9 mouse cellular contexts compared by ENCODE assay signal in genomic region chr2:32235433-32235832, GRCm38 (mm10). TPM values are rescaled to one million over a fixed set of nuclear protein-coding genes. Genes with fewer than 3 reads are reported as not detected.
DNase-seq lines count a peak whose midpoint lies in the region; ATAC-seq and TF ChIP-seq lines count a peak whose summit lies in the region.
"Had no signal": no experiment of that assay in that cellular context is flagged by ENCODE, and none has a peak within 500 bp of the region (broad histone marks: within the 10 kb centered on the region; RNA-seq: fewer than 3 reads in every experiment).

No protein-coding gene starts in this region.

- H3K4me3 ChIP-seq in layer of hippocampus, adult 2 months: peak overlapping the region; percentile 89
- peak overlapping the region; percentile 57 for H3K4me3 ChIP-seq in embryonic facial prominence, embryonic 11.5 days (ENCODE audit: low read depth, low read length)
- peak overlapping the region; percentile 66 for H3K4me3 ChIP-seq in intestine, embryonic 15.5 days (replicated peaks)
- peak overlapping the region; percentile 66 for H3K4me3 ChIP-seq in neural tube, embryonic 13.5 days

- no peak for ATAC-seq in embryonic facial prominence, embryonic 11.5 days (replicated peaks; ENCODE audit: insufficient number of reproducible peaks, low FRiP score, low TSS enrichment, low read depth)
- no peak for ATAC-seq in intestine, embryonic 15.5 days
- ATAC-seq in neural tube, embryonic 13.5 days (ENCODE audit: low read depth): no peak

- H3K4me1 ChIP-seq in embryonic facial prominence, embryonic 11.5 days (ENCODE audit: control insufficient read depth, insufficient read depth, low read length): no peaks in the 10 kb centered on the region
- peaks cover 15% of the 10 kb centered on the region for H3K4me1 ChIP-seq in intestine, embryonic 15.5 days (replicated peaks)
- peaks cover 30% of the 10 kb centered on the region for H3K4me1 ChIP-seq in neural tube, embryonic 13.5 days (replicated peaks)

- peak overlapping the region; percentile 64 for H3K4me2 ChIP-seq in embryonic facial prominence, embryonic 11.5 days (ENCODE audit: low read depth, low read length)
- peak overlapping the region; percentile 69 for H3K4me2 ChIP-seq in intestine, embryonic 15.5 days (replicated peaks)
- peak overlapping the region; percentile 93 for H3K4me2 ChIP-seq in neural tube, embryonic 13.5 days

- H3K27me3 ChIP-seq in embryonic facial prominence, embryonic 11.5 days (ENCODE audit: control insufficient read depth, insufficient read depth, low read length): no peaks in the 10 kb centered on the region
- no peaks in the 10 kb centered on the region for H3K27me3 ChIP-seq in intestine, embryonic 15.5 days (replicated peaks)
- no peaks in the 10 kb centered on the region for H3K27me3 ChIP-seq in neural tube, embryonic 13.5 days

- peak overlapping the region; percentile 93 for H3K27ac ChIP-seq in layer of hippocampus, adult 2 months
- no peak overlapping the region for H3K27ac ChIP-seq in embryonic facial prominence, embryonic 11.5 days (replicated peaks; ENCODE audit: low read depth, low read length)
- H3K27ac ChIP-seq in intestine, embryonic 15.5 days: peak overlapping the region; percentile 84; the same call in 1 of the 2 replicates
- peak overlapping the region; percentile 74 for H3K27ac ChIP-seq in neural tube, embryonic 13.5 days (replicated peaks)

- H3K9ac ChIP-seq in embryonic facial prominence, embryonic 11.5 days (replicated peaks; ENCODE audit: low read length): peak overlapping the region; percentile 67
- peak overlapping the region; percentile 63 for H3K9ac ChIP-seq in intestine, embryonic 15.5 days
- peak overlapping the region; percentile 83 for H3K9ac ChIP-seq in neural tube, embryonic 13.5 days

- DNase-seq in layer of hippocampus, adult 2 months (ENCODE audit: low spot score in 2 of 2): no peak
- no peak for DNase-seq in layer of hippocampus, adult 9-10 months (ENCODE audit: low spot score)
- DNase-seq in embryonic facial prominence, embryonic 11.5 days (ENCODE audit: low spot score): no peak
- DNase-seq in urinary bladder, postnatal 14 days (ENCODE audit: low spot score): no peak
- DNase-seq in urinary bladder, postnatal 4 days (ENCODE audit: low spot score in 2 of 2): no peak
- no peak for DNase-seq in adrenal gland, adult 2 months
- DNase-seq: adrenal gland, postnatal 25 days had no signal

- peaks cover 14% of the 10 kb centered on the region for H3K36me3 ChIP-seq in embryonic facial prominence, embryonic 11.5 days (replicated peaks; ENCODE audit: control insufficient read depth, insufficient read depth, low read depth, low read length)
- H3K36me3 ChIP-seq in intestine, embryonic 15.5 days: peaks cover 26% of the 10 kb centered on the region
- H3K36me3 ChIP-seq in neural tube, embryonic 13.5 days: peaks cover 44% of the 10 kb centered on the region

- no peak for TF ChIP-seq CTCF in layer of hippocampus, adult 2 months (conservative IDR thresholded peaks at IDR 0.05)

- WGBS in embryonic facial prominence, embryonic 11.5 days: 34% methylated on average over 7 of the region's 7 CpGs
- 20% methylated on average over 7 of the region's 7 CpGs for WGBS in intestine, embryonic 15.5 days
- 35% methylated on average over 7 of the region's 7 CpGs for WGBS in neural tube, embryonic 13.5 days

- H3K9me3 ChIP-seq in embryonic facial prominence, embryonic 11.5 days (replicated peaks; ENCODE audit: control insufficient read depth, low read length): no peaks in the 10 kb centered on the region
- H3K9me3 ChIP-seq in intestine, embryonic 15.5 days: no peaks in the 10 kb centered on the region
- H3K9me3 ChIP-seq in neural tube, embryonic 13.5 days: no peaks in the 10 kb centered on the region

RNA-seq across cellular contexts. Expression of gene Pomt1, which starts 1.0 kb away (rescaled TPM):
- total RNA-seq in layer of hippocampus, adult 2 months (2021): 10 to 100 TPM; 23.4 to 24.1 TPM
- polyA plus RNA-seq in embryonic facial prominence, embryonic 11.5 days (2014; fragmentation: Nextera tagmentation; extraction: Ambion mirVana): 15.5 and 16.1 TPM in 2 replicates
- polyA plus RNA-seq in intestine, embryonic 15.5 days (2015; fragmentation: Nextera tagmentation; extraction: Ambion mirVana): 26.0 and 26.8 TPM in 2 replicates
- 25.8 and 25.9 TPM in 2 replicates for polyA plus RNA-seq in neural tube, embryonic 13.5 days (2015; fragmentation: Nextera tagmentation; extraction: Ambion mirVana)
- total RNA-seq in adrenal gland, adult 2 months (2021): 10 to 100 TPM; 32.5 to 40.4 TPM
- polyA plus RNA-seq in adrenal gland, adult 2 months (2012; rRNA removed): 42.8 and 49.6 TPM in 2 replicates

RNA-seq across cellular contexts. Expression of gene Uck1, which starts 24.5 kb away (rescaled TPM):
- total RNA-seq in layer of hippocampus, adult 2 months (2021): 10 to 100 TPM; 55.3 to 57.8 TPM
- polyA plus RNA-seq in embryonic facial prominence, embryonic 11.5 days (2014; fragmentation: Nextera tagmentation; extraction: Ambion mirVana): 57.2 and 64.2 TPM in 2 replicates
- 64.7 and 69.0 TPM in 2 replicates for polyA plus RNA-seq in intestine, embryonic 15.5 days (2015; fragmentation: Nextera tagmentation; extraction: Ambion mirVana)
- 68.3 and 75.5 TPM in 2 replicates for polyA plus RNA-seq in neural tube, embryonic 13.5 days (2015; fragmentation: Nextera tagmentation; extraction: Ambion mirVana)
- total RNA-seq in adrenal gland, adult 2 months (2021): 100 to 1,000 TPM; 116 to 148 TPM
- 202 and 249 TPM in 2 replicates for polyA plus RNA-seq in adrenal gland, adult 2 months (2012; rRNA removed)

RNA-seq across cellular contexts. Expression of gene Golga2, which starts 51.8 kb away (rescaled TPM):
- 10 to 100 TPM; 87.9 TPM for total RNA-seq in layer of hippocampus, adult 2 months (2021)
- 14.9 and 15.2 TPM in 2 replicates for polyA plus RNA-seq in embryonic facial prominence, embryonic 11.5 days (2014; fragmentation: Nextera tagmentation; extraction: Ambion mirVana)
- polyA plus RNA-seq in intestine, embryonic 15.5 days (2015; fragmentation: Nextera tagmentation; extraction: Ambion mirVana): 19.7 and 20.5 TPM in 2 replicates
- 27.8 and 30.0 TPM in 2 replicates for polyA plus RNA-seq in neural tube, embryonic 13.5 days (2015; fragmentation: Nextera tagmentation; extraction: Ambion mirVana)
- total RNA-seq in adrenal gland, adult 2 months (2021): 10 to 100 TPM; 81.1 to 82.9 TPM
- polyA plus RNA-seq in adrenal gland, adult 2 months (2012; rRNA removed): 25.8 and 31.5 TPM in 2 replicates

RNA-seq across cellular contexts. Expression of gene Swi5, which starts 52.4 kb away (rescaled TPM):
- total RNA-seq in layer of hippocampus, adult 2 months (2021): 100 to 1,000 TPM; 212 to 222 TPM
- 392 and 406 TPM in 2 replicates for polyA plus RNA-seq in embryonic facial prominence, embryonic 11.5 days (2014; fragmentation: Nextera tagmentation; extraction: Ambion mirVana)
- 387 and 409 TPM in 2 replicates for polyA plus RNA-seq in intestine, embryonic 15.5 days (2015; fragmentation: Nextera tagmentation; extraction: Ambion mirVana)
- 432 and 483 TPM in 2 replicates for polyA plus RNA-seq in neural tube, embryonic 13.5 days (2015; fragmentation: Nextera tagmentation; extraction: Ambion mirVana)
- total RNA-seq in adrenal gland, adult 2 months (2021): 100 to 1,000 TPM; 324 to 358 TPM
- 317 and 318 TPM in 2 replicates for polyA plus RNA-seq in adrenal gland, adult 2 months (2012; rRNA removed)
